Mouse (Mus musculus) olfactory bulb, adult 2 months (tissue): Measurements from ENCODE around the gene Exosc9.

Experiments used
- CTCF ChIP-seq: fragments of 200-500 bp; IDR thresholded peaks from 2 replicates; pipeline ENCODE4 v1.5.1; 2012; ENCODE audit warnings: low read depth, mild to moderate bottlenecking, low read length, moderate library complexity; ENCODE audit not compliant: insufficient read depth
- POLR2A ChIP-seq: fragments of 200-500 bp; IDR thresholded peaks from 2 replicates; pipeline ENCODE4 v1.6.1; 2012; ENCODE audit warnings: mild to moderate bottlenecking, low read depth, low read length, moderate library complexity; ENCODE audit not compliant: insufficient read depth

DNA sequence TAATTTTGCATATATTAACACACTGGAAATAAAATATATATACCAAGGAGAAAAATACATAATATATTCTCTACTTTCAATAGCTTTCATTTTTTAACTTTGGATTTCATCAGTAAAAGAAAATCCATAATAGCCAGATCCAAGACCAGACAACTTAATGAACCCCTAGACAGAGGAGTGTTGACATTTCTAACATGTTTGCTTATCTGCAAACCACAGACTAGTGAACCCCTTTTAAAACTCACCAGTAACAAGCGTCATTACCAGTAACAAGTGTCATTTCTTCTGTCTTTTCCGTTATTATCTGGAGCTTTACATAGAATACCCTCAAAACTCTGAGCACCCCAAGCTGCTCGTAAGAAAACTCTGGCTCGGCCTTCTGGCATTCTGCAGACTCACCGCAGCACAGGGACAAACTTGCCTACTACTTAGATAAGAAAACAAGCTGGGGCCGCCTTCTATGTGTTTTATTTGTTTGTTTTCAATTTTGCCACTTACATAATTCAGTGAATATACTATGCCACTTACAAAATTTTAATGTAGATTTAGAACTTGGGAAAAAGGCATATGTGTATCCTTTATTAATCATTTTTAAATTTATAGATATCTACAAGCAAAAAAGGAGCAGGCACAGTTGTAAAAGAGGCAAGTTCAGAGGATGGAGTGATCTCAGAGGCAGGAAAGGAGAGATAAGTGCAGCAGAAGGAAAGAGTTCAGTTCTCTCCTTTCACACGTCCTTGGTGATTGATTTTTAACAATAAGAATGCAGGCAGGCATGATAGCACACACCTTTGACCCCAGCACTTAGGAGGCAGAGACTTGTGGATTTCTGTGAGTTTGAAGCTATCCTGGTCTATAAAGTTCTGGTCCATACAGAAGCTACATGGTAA is 53.7 kb downstream of the Exosc9 start:
- TF ChIP-seq CTCF (no peak), POLR2A (no peak)
